Mouse (Mus musculus): ENCODE data around the gene Saysd1. TPM values are rescaled to one million over a fixed set of nuclear protein-coding genes. Genes with fewer than 3 reads are reported as not detected.
A peak's percentile ranks its signal among the peaks of the same experiment; 100 is the strongest.

Gene Saysd1
- polyA plus RNA-seq, 1 experiment from 2014 or later, result 10.3 TPM

- Histone ChIP-seq H3K27ac (no peak overlapping the region), H3K4me3 (replicated peaks) (no peak overlapping the region), H3K9me3 (no peaks in the 10 kb centered on the region), H3K4me2 (no peak overlapping the region), H3K36me3 (0 out of 2 replicates have a peak, but pooled peaks cover 9% of the 10 kb centered on the region), H3K9ac (replicated peaks) (no peak overlapping the region), H3K27me3 (no peaks in the 10 kb centered on the region), H3K4me1 (replicated peaks) (0 out of 2 replicates have a peak, but pooled peaks cover 3% of the 10 kb centered on the region)
- 88% methylated on average over 7 of the region's 7 CpGs for WGBS
- ATAC-seq (ENCODE audit: insufficient number of reproducible peaks, insufficient read depth, low FRiP score, low TSS enrichment, low read depth), result no peak
These were observed 62.8 kb downstream of the Saysd1 start for GRCm38 (mm10) chr14:20075544-20075943.

- Histone ChIP-seq H3K9me3 (no peaks in the 10 kb centered on the region), H3K27me3 (no peaks in the 10 kb centered on the region), H3K4me2 (no peak overlapping the region), H3K36me3 (0 out of 2 replicates have a peak, but pooled peaks cover 9% of the 10 kb centered on the region), H3K4me1 (replicated peaks) (0 out of 2 replicates have a peak, but pooled peaks cover 3% of the 10 kb centered on the region), H3K9ac (replicated peaks) (no peak overlapping the region), H3K4me3 (replicated peaks) (no peak overlapping the region), H3K27ac (no peak overlapping the region)
- WGBS, result 50% methylated on average over 1 of the region's 1 CpGs
- no peak for ATAC-seq (ENCODE audit: insufficient number of reproducible peaks, insufficient read depth, low FRiP score, low TSS enrichment, low read depth)
These were observed 63.6 kb downstream of the Saysd1 start for GRCm38 (mm10) chr14:20074759-20075158.

DNA sequence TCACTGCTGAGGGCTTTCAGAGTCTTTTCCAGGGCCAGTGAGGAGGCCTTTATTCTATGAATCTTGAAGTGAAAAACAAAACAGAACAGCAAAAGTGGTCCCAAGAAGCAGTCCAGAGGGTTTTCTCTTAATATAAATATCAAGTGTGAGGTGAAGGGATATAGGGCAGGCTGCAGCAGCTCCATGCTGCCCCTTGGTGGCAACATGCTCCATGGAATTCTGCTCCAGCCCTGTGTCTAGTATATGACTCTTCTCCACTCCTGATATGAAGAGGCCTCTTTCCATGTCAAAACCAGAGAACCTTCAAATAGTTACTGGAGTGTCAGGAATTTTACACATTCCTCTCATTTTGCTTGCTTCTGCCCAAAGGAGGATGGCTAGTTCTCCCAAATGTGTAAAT, 67.7 kb downstream of the Saysd1 start:
- no peaks in the 10 kb centered on the region for H3K36me3 ChIP-seq
- 0 out of 2 replicates have a peak, but pooled peaks cover 3% of the 10 kb centered on the region for H3K4me1 ChIP-seq (replicated peaks)
- no peak overlapping the region for H3K27ac ChIP-seq
- H3K4me3 ChIP-seq (replicated peaks), result no peak overlapping the region
- no peak overlapping the region for H3K4me2 ChIP-seq
- no peak overlapping the region for H3K9ac ChIP-seq (replicated peaks)
- no peak for ATAC-seq (ENCODE audit: insufficient number of reproducible peaks, insufficient read depth, low FRiP score, low TSS enrichment, low read depth)
- H3K27me3 ChIP-seq, result no peaks in the 10 kb centered on the region
- no peaks in the 10 kb centered on the region for H3K9me3 ChIP-seq

DNA sequence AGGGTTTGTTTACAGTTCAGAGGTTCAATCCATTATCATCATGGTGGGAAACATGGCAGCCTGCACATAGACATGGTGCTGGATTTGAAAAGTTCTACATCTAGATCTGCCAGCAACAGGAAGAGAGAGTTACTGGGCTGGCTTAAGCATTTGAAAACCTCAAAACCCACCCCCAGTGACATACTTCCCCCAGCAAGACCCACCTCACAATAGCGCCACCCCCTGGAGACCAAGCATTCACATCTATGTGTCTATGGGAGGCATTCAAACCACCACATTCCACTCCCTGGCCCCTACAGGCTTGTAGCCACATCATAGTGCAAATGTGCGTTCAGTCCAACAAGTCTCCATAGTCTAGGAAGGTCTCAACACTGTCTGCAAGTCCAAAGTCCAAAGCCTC, 70.0 kb downstream of the Saysd1 start:
- Histone ChIP-seq H3K9ac (replicated peaks) (no peak overlapping the region), H3K9me3 (no peaks in the 10 kb centered on the region), H3K4me2 (no peak overlapping the region), H3K4me3 (replicated peaks) (no peak overlapping the region), H3K27me3 (no peaks in the 10 kb centered on the region), H3K36me3 (no peaks in the 10 kb centered on the region), H3K27ac (no peak overlapping the region), H3K4me1 (replicated peaks) (no peaks in the 10 kb centered on the region)
- ATAC-seq (ENCODE audit: insufficient number of reproducible peaks, insufficient read depth, low FRiP score, low TSS enrichment, low read depth), result no peak
- WGBS, result 85% methylated on average over 2 of the region's 2 CpGs

DNA sequence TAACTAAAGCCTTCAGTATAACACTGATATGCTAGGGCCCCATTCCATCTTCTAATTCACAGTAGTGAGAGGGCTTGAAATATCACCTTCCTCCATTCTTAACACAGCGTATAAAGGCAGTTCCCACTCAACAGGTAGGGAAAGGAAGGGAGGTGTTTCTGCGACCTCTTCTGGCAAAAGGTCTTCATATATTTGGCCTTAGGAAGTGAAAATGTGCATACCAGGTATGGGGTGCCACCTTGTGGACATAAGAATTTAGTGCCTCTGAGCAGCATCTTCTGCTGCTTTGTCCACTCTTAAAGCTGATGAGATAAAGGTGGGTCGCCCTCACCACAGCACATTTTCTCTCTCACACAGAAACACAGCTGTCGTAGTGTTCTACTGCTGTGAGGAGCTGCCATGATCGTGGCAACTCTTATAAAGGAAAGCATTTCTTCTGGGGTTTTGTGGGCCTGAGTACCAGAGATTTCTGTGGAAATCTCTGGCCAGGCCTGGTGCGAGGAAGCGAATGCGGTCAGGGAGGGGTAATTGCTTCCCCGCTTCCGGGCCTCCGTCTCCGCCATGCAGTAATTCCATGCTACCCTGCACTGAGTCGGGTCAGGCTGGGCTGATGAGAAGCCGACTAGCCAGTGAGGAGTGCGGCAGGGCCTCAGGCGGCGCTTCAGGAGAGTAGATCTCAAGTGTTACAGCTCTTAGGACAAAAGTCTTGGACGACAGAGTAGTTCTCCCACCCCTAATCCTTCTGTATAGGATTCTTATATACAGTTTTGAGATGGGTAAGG, 70.8 kb downstream of the Saysd1 start:
- ATAC-seq (ENCODE audit: insufficient number of reproducible peaks, insufficient read depth, low FRiP score, low TSS enrichment, low read depth), result peak; percentile 32; the same call in 1 of the 2 replicates
- Histone ChIP-seq H3K4me3 (replicated peaks) (no peak overlapping the region), H3K36me3 (no peaks in the 10 kb centered on the region), H3K4me1 (replicated peaks) (no peaks in the 10 kb centered on the region), H3K27ac (no peak overlapping the region), H3K4me2 (0 out of 2 replicates have a peak overlapping the region, but pooled peaks have one; percentile 7), H3K9me3 (no peaks in the 10 kb centered on the region), H3K27me3 (no peaks in the 10 kb centered on the region), H3K9ac (replicated peaks) (no peak overlapping the region)
- 35% methylated on average over 18 of the region's 18 CpGs for WGBS

- Histone ChIP-seq H3K4me2 (no peak overlapping the region), H3K27me3 (no peaks in the 10 kb centered on the region), H3K27ac (no peak overlapping the region), H3K9ac (replicated peaks) (no peak overlapping the region), H3K4me1 (replicated peaks) (no peaks in the 10 kb centered on the region), H3K9me3 (no peaks in the 10 kb centered on the region), H3K36me3 (no peaks in the 10 kb centered on the region), H3K4me3 (replicated peaks) (no peak overlapping the region)
- peak; percentile 39; the same call in 1 of the 2 replicates for ATAC-seq (ENCODE audit: insufficient number of reproducible peaks, insufficient read depth, low FRiP score, low TSS enrichment, low read depth)
These were observed 73.6 kb downstream of the Saysd1 start for GRCm38 (mm10) chr14:20064771-20065170.

DNA sequence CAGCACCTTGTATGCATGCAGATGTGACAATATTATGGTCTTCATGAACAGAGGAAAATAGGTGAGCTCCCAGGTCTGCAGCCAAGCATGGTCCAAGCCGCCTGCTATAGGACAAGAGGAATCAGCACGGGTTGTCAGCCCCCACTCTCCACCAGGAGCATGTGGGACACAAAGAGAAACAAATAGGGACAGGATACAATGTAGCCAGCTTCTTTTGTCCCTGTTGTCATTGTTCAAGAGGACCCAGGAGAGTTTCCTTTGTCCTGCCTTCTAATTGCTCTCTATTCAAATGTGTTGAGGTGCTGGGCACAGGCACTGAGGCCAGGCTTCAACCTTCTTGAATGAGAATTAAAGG, 89.9 kb downstream of the Saysd1 start:
- H3K27me3 ChIP-seq, result no peaks in the 10 kb centered on the region
- no peak overlapping the region for H3K9ac ChIP-seq (replicated peaks)
- no peak overlapping the region for H3K4me2 ChIP-seq
- no peaks in the 10 kb centered on the region for H3K4me1 ChIP-seq (replicated peaks)
- no peaks in the 10 kb centered on the region for H3K36me3 ChIP-seq
- H3K27ac ChIP-seq, result no peak overlapping the region
- H3K9me3 ChIP-seq, result no peaks in the 10 kb centered on the region
- 48% methylated on average over 2 of the region's 2 CpGs for WGBS
- ATAC-seq (ENCODE audit: insufficient number of reproducible peaks, insufficient read depth, low FRiP score, low TSS enrichment, low read depth), result no peak
- no peak overlapping the region for H3K4me3 ChIP-seq (replicated peaks)

GRCm38 (mm10) chr14:20047814-20048480, 90.4 kb downstream of the Saysd1 start:
- no peak overlapping the region for H3K27ac ChIP-seq
- no peaks in the 10 kb centered on the region for H3K27me3 ChIP-seq
- H3K9ac ChIP-seq (replicated peaks), result no peak overlapping the region
- 59% methylated on average over 3 of the region's 3 CpGs for WGBS
- no peaks in the 10 kb centered on the region for H3K36me3 ChIP-seq
- ATAC-seq (ENCODE audit: insufficient number of reproducible peaks, insufficient read depth, low FRiP score, low TSS enrichment, low read depth), result no peak
- H3K4me3 ChIP-seq (replicated peaks), result no peak overlapping the region
- no peaks in the 10 kb centered on the region for H3K4me1 ChIP-seq (replicated peaks)
- no peaks in the 10 kb centered on the region for H3K9me3 ChIP-seq
- no peak overlapping the region for H3K4me2 ChIP-seq

DNA sequence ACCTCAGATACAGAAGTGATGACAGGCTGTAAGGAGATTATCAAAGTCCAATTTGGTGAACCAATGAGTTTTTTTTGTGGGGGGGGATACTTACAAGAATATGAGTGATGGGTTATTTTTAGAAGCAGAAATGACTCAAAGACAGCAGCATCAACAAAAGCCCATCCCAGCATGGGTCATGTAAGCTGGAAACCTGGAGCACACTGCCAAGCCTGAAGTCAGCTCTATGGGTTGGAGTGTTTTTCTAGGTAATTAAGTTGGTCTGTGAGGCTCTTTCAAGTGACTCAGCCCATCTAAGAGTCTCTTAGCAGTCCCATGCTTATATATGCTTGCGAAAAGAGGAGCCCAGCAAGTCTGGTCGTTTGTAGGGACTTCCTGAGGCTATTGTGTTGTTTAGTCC, 91.0 kb downstream of the Saysd1 start:
- H3K27me3 ChIP-seq, result no peaks in the 10 kb centered on the region
- H3K27ac ChIP-seq, result no peak overlapping the region
- H3K36me3 ChIP-seq, result no peaks in the 10 kb centered on the region
- H3K9ac ChIP-seq (replicated peaks), result no peak overlapping the region
- H3K4me3 ChIP-seq (replicated peaks), result no peak overlapping the region
- no peaks in the 10 kb centered on the region for H3K9me3 ChIP-seq
- no peaks in the 10 kb centered on the region for H3K4me1 ChIP-seq (replicated peaks)
- ATAC-seq (ENCODE audit: insufficient number of reproducible peaks, insufficient read depth, low FRiP score, low TSS enrichment, low read depth), result no peak
- WGBS, result 65% methylated on average over 2 of the region's 2 CpGs
- H3K4me2 ChIP-seq, result no peak overlapping the region

DNA sequence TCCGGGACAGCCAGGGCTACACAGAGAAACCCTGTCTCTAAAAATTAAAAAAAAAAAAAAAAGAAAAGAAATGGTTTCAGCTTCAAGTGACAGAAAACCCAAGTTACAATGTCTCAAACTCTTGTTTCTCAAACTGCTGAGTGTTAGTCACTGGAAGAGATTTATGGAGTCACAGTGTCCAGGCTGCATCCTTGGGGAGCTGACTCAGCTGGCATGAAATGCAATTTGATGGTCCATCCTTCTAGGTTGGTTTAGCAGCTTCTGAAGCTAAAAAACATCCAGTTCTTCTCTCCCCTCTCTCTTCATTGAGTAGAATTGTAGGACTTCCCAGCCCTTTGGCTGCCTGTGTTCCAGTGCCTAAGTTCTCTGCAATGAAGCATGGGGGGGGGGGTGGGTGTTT, 94.3 kb downstream of the Saysd1 start:
- 95% methylated on average over 1 of the region's 1 CpGs for WGBS
- Histone ChIP-seq H3K9ac (replicated peaks) (no peak overlapping the region), H3K4me3 (replicated peaks) (no peak overlapping the region), H3K4me2 (no peak overlapping the region), H3K27me3 (no peaks in the 10 kb centered on the region), H3K9me3 (no peaks in the 10 kb centered on the region), H3K4me1 (replicated peaks) (no peaks in the 10 kb centered on the region), H3K36me3 (no peaks in the 10 kb centered on the region), H3K27ac (no peak overlapping the region)
- ATAC-seq (ENCODE audit: insufficient number of reproducible peaks, insufficient read depth, low FRiP score, low TSS enrichment, low read depth), result no peak

GRCm38 (mm10) chr14:20041836-20042235, 96.5 kb downstream of the Saysd1 start:
- no peak overlapping the region for H3K9ac ChIP-seq (replicated peaks)
- no peaks in the 10 kb centered on the region for H3K36me3 ChIP-seq
- no peaks in the 10 kb centered on the region for H3K9me3 ChIP-seq
- no peaks in the 10 kb centered on the region for H3K27me3 ChIP-seq
- H3K27ac ChIP-seq, result no peak overlapping the region
- H3K4me1 ChIP-seq (replicated peaks), result no peaks in the 10 kb centered on the region
- WGBS, result 60% methylated on average over 2 of the region's 2 CpGs
- ATAC-seq (ENCODE audit: insufficient number of reproducible peaks, insufficient read depth, low FRiP score, low TSS enrichment, low read depth), result no peak
- no peak overlapping the region for H3K4me3 ChIP-seq (replicated peaks)
- H3K4me2 ChIP-seq, result no peak overlapping the region

Measured in limb, embryonic 12.5 days (tissue).